Mouse (Mus musculus) WW6 (cell line): ENCODE results near the gene Arhgef11.

Experiments
- DNase-seq: peaks from one replicate; pipeline ENCODE4 v3.0.0-alpha.2; 2013; ENCODE audit warnings: low read depth, low spot score

The Arhgef11 gene

GRCm38 (mm10) chr3:87661291-87661690 is 43.9 kb downstream of the Arhgef11 start:
- DNase-seq: no peak

DNA sequence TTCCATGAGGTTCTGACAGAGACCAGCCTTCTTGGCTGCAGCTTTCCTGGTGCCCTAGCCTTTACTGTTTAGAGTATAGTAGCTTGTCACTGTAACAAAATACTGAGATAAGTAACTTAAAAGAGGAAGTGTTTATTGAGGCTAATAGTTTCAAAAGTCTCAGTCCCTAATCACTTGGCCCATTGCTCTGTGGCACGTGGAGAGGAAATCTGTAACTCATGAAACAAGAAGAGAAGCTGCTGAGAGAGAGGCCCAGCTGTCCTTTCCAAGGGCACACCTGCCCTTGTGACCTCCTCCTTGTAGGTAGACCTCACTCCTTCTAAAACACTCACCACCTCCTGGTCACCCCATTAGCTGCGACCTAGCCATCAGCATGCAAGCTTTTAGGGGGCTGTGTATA is 101.2 kb downstream of the Arhgef11 start:
- no peak for DNase-seq

DNA sequence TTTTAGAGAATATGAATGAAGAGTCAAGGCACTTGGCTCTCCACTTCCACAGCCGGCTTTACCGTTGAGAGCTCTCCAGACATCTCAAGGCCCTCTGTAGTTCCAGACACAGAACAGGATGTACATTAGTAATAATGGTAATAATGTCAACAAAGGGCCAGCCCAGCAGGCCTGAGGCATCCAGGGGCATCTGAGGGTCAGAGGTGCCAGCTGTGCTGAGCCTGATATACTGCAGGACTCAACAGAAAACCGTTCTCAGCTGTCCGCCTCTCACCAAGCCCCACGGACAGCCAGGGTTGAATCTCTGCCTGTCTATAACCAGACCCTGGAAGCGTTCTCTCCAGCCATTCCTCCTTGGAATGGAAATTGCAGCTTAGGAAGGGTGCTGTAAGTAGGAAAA is 107.2 kb downstream of the Arhgef11 start:
- no peak for DNase-seq

GRCm38 (mm10) chr3:87725396-87726160 is 108.2 kb downstream of the Arhgef11 start:
- no peak for DNase-seq

DNA sequence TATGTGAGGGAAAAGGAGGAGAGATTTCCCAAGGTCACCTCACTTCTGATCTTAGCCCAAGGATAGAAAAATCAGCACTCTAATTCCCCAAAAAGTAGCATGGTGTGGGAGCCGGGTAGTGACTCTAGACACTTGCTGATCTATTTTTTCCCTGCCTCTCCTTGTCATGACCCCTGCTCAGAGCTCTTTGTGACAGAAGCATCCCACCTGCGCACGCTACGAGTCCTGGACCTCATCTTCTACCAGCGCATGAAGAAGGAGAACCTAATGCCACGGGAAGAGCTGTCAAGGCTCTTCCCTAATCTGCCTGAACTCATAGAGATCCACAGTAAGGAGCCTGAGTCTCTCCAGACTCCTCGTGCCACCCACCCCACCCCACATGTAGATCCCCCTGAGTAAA is 108.8 kb downstream of the Arhgef11 start:
- no peak for DNase-seq

- no peak for DNase-seq
These were observed 111.3 kb downstream of the Arhgef11 start for GRCm38 (mm10) chr3:87728696-87729095.

DNA sequence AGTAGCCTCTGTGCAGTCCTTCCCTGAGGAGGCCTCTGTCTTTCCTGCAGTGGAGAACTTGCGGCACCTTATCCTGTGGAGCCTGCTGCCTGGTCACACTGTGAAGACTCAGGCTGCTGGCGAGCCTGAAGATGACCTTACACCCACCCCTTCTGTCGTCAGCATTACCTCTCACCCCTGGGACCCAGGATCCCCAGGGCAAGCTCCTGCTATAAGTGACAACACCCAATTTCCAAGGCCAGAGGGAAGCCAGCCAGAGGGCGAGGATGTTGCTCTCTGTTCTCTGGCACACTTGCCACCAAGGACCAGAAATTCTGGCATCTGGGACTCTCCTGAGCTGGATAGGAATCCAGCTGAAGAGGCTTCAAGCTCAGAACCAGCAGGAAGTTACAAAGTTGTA is 115.7 kb downstream of the Arhgef11 start:
- no peak for DNase-seq

GRCm38 (mm10) chr3:87733984-87734761 is 116.8 kb downstream of the Arhgef11 start:
- DNase-seq: no peak

- DNase-seq: no peak
These were observed 118.0 kb downstream of the Arhgef11 start for GRCm38 (mm10) chr3:87735335-87735734.

DNA sequence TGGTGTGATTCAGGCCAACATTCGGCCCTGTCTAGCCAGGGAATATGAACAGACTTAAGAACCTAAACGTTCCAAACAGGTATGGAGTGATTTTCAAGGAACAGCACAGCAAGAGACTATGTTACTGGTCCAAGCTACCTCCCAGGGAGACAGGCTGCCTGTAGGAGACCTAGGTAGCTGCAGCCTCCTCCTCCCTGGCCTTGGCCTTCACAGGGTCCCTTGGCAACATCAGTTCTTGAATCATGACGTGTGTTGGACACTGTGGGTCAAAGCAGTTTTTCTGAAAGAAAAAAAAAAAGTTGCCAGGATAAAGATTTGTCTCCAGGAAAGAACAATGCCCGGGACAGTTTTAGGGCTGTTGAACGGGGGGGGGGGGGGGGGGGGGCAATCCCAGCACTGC is 121.5 kb downstream of the Arhgef11 start:
- no peak for DNase-seq

DNA sequence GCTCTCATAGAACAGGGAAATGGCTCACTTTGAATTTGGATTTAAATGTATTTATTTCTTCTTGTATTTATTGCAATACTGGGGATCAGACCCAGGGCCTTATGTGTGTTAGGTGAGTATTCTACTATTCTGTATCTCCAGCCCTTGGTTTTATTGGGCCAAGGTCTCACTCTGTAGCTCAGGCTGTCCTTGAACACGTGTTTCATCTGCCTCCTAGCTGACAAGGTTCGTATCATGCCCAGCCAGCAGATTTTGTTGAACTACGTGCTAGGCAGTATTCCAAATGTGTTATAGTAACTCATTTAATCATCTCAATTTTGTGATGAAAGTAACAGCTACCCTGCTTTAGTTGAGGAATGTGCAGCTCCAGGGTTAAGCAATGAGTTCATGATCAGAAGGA is 124.7 kb downstream of the Arhgef11 start:
- no peak for DNase-seq

- DNase-seq: no peak
These were observed 125.4 kb downstream of the Arhgef11 start for GRCm38 (mm10) chr3:87742735-87743134.

- DNase-seq: no peak
These were observed 126.6 kb downstream of the Arhgef11 start for GRCm38 (mm10) chr3:87743927-87744326.

GRCm38 (mm10) chr3:87745036-87745659 is 127.8 kb downstream of the Arhgef11 start:
- DNase-seq: no peak

DNA sequence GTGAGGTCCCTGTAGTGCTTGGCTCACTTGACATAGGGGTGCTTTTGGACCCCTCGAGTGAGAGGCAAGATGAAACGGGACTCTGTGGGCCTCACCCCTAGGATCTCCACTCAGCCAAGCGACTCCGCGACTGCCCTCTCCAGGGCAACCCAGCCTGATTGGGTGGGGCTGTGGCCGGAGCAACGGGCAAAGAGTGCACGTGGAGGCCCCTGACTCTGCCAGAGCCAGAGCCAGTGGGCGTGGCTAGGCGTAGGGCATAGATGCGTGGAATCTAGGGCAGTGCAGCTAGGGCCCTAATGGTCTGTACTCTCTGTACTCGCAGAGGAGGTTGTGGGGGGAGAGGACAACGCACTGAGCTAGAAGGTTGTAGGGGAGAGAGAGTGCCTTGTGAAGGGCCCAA is 131.1 kb downstream of the Arhgef11 start, which contains the start of gene Lrrc71:
Gene Lrrc71, minus strand, starts transcription at position 195 of the 400 bp plus-strand sequence.
- DNase-seq: no peak

DNA sequence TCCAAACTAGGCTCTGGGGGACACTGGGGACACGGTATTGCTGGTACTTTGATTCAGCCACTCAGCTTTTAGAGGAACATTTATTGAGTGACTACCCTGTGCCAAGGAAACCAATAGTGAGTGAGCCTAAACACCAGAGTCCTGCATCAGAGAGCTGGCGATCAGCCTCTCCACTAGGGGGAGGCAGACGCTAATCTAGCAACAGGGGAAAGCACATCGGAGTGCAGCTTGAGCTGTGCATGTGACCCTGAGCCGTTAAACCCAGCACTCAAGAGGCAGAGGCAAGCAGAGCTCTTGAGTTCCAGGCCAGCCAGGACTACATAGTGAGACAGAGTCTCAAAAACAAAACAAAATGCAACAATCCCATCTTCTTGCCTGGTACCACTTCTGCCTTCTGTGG is 131.7 kb downstream of the Arhgef11 start:
- DNase-seq: no peak

DNA sequence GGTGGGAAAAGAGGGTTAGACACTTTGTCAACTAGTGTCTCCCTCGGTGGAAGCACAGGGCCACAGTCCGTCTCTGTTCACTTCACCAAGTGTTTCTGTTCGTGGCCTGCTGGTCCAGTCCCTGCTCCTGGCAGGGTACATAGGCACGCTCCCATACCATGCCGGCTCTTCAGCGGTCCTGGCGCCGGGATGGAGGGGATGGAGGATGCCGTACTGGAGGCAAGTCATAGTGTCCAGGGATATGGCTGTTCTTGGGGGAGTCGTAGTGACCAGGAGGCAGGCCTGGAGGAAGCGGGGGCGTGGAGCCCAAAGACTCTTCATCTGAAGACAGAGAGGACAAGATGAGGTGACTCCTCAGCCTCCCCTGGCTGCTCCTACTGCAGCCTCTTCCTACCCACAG is 132.6 kb downstream of the Arhgef11 start:
- DNase-seq: no peak

GRCm38 (mm10) chr3:87752567-87752966 is 135.2 kb downstream of the Arhgef11 start:
- no peak for DNase-seq

DNA sequence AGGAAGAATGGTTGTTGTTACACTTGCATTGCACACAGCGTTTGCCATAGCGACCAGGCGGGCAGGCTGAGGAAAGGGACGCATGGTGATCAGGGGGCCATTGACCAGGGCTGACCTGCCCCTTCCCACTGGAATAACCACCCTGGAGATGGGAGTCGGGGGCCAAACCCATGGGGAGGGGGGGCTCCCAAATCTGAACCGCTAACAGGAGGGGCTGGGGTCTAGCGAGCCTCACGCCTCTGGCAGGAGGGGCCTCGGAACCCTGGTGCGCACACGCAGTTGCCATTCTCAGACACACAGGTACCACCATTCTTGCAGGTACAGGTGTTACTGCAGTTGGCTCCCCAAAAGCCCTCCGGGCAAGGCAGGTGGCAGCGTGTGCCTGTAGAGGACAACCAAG is 136.5 kb downstream of the Arhgef11 start:
- DNase-seq: no peak

DNA sequence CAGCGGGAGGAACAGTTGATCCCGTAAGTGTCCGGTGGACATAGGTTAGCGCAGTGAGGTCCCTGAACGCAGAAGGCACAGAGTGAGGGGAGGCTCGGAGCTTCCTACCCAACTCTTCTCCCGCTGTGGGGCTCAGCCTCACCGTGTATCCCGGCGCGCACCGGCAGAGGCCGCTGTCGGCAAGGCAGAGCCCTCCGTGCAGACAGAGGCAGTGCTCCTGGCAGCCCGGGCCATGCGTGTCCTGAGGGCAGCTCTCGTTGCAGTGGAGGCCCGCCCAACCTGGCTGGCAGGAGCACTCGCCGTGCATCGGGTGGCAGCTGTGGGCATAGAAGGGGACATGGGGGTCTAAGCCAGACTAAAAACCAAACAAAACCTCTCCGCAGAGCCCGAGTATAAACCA is 138.6 kb downstream of the Arhgef11 start:
- DNase-seq: no peak

DNA sequence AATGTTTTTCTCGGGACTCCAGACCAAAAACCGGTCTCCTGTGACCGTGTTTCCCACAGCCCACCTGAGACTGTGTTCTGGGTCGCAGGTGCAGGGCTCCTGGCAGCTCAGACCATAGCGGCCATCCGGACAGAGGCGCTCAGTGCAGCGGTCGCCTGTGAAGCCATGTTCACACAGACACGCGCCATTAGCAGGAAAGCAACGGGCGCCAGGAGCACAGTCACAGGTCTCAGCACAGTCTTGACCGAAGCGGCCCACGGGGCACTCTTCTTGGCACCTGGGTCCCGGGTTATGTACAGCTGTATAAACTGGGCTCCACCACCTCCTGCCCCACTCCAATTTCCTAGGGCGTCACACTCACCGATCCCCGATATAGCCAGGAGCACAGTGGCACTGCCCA is 139.1 kb downstream of the Arhgef11 start:
- DNase-seq: no peak

DNA sequence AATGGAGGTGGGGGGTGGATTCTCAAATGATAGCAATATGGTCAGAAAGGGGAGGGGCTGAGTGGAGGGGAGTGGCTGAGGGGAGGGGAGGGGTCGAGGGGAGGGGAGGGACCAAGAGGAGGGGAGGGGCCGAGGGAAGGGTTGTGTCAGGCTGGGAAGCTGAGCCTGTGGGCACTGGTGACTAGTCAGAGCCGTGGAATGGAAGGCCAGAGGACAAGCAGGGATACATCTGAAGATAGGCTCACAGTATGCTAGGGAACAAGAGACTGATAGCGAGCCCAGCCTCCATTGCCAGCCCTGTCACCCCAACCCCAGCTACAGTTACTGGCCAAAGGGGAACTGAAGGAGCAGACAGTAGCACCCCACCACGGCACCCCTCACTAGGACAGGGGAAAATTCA is 141.3 kb downstream of the Arhgef11 start:
- no peak for DNase-seq
